Mouse (Mus musculus) lung, postnatal 0 days (tissue): ENCODE data around the gene Krt15.

Experiments
- CTCF ChIP-seq: IDR thresholded peaks from 2 replicates; pipeline ENCODE4 v1.5.1; 2016; ENCODE audit warnings: antibody characterized with exemption, mild to moderate bottlenecking
- EP300 ChIP-seq: IDR thresholded peaks from 2 replicates; pipeline ENCODE4 v1.6.1; 2016; ENCODE audit warnings: antibody characterized with exemption, mild to moderate bottlenecking, control low read depth

- TF ChIP-seq CTCF: no peak
- no peak for TF ChIP-seq EP300
Observed at GRCm38 (mm10) chr11:100176791-100177190, 41.1 kb upstream of the Krt15 start.
